Mouse (Mus musculus) spleen, postnatal 36 days (tissue): ENCODE data around the gene Pcolce.

Source experiments
- DNase-seq, 2 experiments: peaks; one replicate each; pipeline ENCODE4 v3.0.0; 2022; ENCODE audit warnings: low spot score in 2 of 2, mixed read lengths in 1 of 2

The Pcolce gene

GRCm38 (mm10) chr5:137613550-137613949 is at the start of gene Pcolce:
Gene Pcolce, minus strand, starts transcription at chr5:137613784.
- no peak for DNase-seq

- DNase-seq: no peak
These were observed 49.5 kb upstream of the Pcolce start for GRCm38 (mm10) chr5:137663057-137663456.

GRCm38 (mm10) chr5:137660064-137660688 is 46.6 kb upstream of the Pcolce start:
- DNase-seq: no peak

GRCm38 (mm10) chr5:137656977-137657376 is 43.4 kb upstream of the Pcolce start:
- peak; percentile 44 to 64 for DNase-seq

- DNase-seq: no peak
These were observed 41.2 kb upstream of the Pcolce start for GRCm38 (mm10) chr5:137654746-137655145.

- no peak for DNase-seq
These were observed 39.8 kb upstream of the Pcolce start for GRCm38 (mm10) chr5:137653366-137653765.

- peak in 1 of 2 experiments; percentile 59 for DNase-seq
These were observed 38.9 kb upstream of the Pcolce start for GRCm38 (mm10) chr5:137652474-137652873.

- DNase-seq: no peak
These were observed 36.3 kb upstream of the Pcolce start for GRCm38 (mm10) chr5:137649669-137650571.

- DNase-seq: no peak
These were observed 35.7 kb upstream of the Pcolce start for GRCm38 (mm10) chr5:137649251-137649650.

- DNase-seq: no peak
These were observed 34.4 kb upstream of the Pcolce start for GRCm38 (mm10) chr5:137647827-137648601.

GRCm38 (mm10) chr5:137645652-137646091 is 32.1 kb upstream of the Pcolce start, which contains the start of gene Irs3:
Gene Irs3, minus strand, starts transcription at chr5:137645714.
- DNase-seq: peak; percentile 31 to 32

GRCm38 (mm10) chr5:137645091-137645651 is 31.6 kb upstream of the Pcolce start:
- peak; percentile 72 to 75 for DNase-seq

- DNase-seq: no peak
These were observed 30.9 kb upstream of the Pcolce start for GRCm38 (mm10) chr5:137644484-137644883.

- no peak for DNase-seq
These were observed 29.3 kb upstream of the Pcolce start for GRCm38 (mm10) chr5:137642886-137643285.

- peak in 1 of 2 experiments; percentile 24 for DNase-seq
These were observed 27.5 kb upstream of the Pcolce start, which contains the start of gene Sap25 for GRCm38 (mm10) chr5:137641054-137641453. Gene Sap25, plus strand, starts transcription at chr5:137641334.

- no peak for DNase-seq
These were observed 25.9 kb upstream of the Pcolce start for GRCm38 (mm10) chr5:137639472-137639871.

- no peak for DNase-seq
These were observed 20.0 kb upstream of the Pcolce start for GRCm38 (mm10) chr5:137633397-137634084.

- peak; percentile 58 to 71 for DNase-seq
These were observed 18.0 kb upstream of the Pcolce start for GRCm38 (mm10) chr5:137631591-137631990.

- DNase-seq: peak; percentile 91 to 92
These were observed 17.6 kb upstream of the Pcolce start for GRCm38 (mm10) chr5:137631171-137631570.

GRCm38 (mm10) chr5:137630602-137631001 is 17.0 kb upstream of the Pcolce start:
- peak; percentile 48 to 56 for DNase-seq
